ENCODE assay signal across 17 mouse cellular contexts in the genomic region with DNA sequence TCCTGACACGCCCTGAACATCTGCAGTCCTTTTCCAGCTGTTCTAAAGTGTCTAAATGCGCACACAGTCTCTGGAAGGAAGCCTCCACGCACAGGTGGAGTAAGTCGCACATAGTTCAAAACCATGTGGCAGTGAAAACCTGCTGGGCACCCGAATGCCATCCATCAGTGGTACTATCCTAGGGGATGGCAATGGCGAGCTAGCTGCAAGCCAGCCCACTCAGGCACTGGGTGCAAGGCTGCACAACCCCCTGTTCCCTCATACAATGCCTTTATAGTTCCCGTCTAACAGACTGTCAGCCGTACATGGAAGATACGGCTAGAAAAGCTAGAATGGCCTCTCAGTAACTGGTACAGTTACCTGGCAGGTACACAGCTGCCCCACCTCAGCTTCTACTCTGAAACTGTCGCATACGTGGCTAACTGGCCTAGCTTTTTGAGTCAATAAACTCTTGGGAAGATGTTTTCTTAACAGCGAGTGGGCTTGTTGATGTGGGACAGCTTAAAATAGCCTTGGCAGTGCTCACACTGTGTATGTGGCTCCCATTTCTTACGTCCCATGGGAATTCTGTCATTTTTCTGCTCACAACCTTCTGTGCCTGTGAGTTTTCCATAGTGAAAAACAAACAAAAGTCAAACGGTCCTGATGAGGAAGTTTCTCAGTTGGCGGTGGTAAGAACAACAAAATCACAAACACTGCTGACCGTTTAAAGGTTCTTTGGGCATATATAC.
A peak's percentile ranks its signal among the peaks of the same experiment; 100 is the strongest.
DNase-seq lines count a peak whose midpoint lies in the region; ATAC-seq lines count a peak whose summit lies in the region.
"Had no signal": no experiment of that assay in that cellular context is flagged by ENCODE, and none has a peak within 500 bp of the region (broad histone marks: within the 10 kb centered on the region; RNA-seq: fewer than 3 reads in every experiment).

No protein-coding gene starts in this region.

- ATAC-seq in heart, embryonic 15.5 days (replicated peaks; ENCODE audit: insufficient number of reproducible peaks, insufficient read depth, low FRiP score, low read depth) = no peak
- ATAC-seq: liver, embryonic 12.5 days had no signal

- H3K4me1 ChIP-seq in heart, embryonic 15.5 days (replicated peaks) = peaks cover 42% of the 10 kb centered on the region
- H3K4me1 ChIP-seq: liver, embryonic 12.5 days had no signal

- no peak overlapping the region for H3K9ac ChIP-seq in heart, embryonic 15.5 days
- H3K9ac ChIP-seq: forebrain, embryonic 12.5 days; liver, embryonic 12.5 days had no signal

- H3K9me3 ChIP-seq in heart, embryonic 15.5 days (replicated peaks) = no peaks in the 10 kb centered on the region
- H3K9me3 ChIP-seq: forebrain, embryonic 12.5 days; hindbrain, embryonic 10.5 days; liver, embryonic 12.5 days; midbrain, embryonic 10.5 days had no signal

- DNase-seq in heart, adult 8-10 months (ENCODE audit: low spot score) = peak; percentile 30
- DNase-seq in heart, postnatal 4 days = no peak
- peak; percentile 34 for DNase-seq in lung, postnatal 10 days
- DNase-seq in lung, adult 18-20 months = no peak
- no peak for DNase-seq in adrenal gland, postnatal 25 days
- no peak for DNase-seq in testis, postnatal 14 days (ENCODE audit: low spot score)
- DNase-seq: cerebellum, adult 9-10 months; gastrocnemius, postnatal 25 days; kidney, adult 8-10 months; layer of hippocampus, adult 9-11 months; retina, postnatal 1 day had no signal

- WGBS in heart, embryonic 15.5 days = 76% methylated on average over 16 of the region's 16 CpGs

- H3K4me2 ChIP-seq in heart, embryonic 15.5 days = no peak overlapping the region
- H3K4me2 ChIP-seq: forebrain, embryonic 12.5 days; liver, embryonic 12.5 days had no signal

- no peak overlapping the region for H3K4me3 ChIP-seq in heart, embryonic 15.5 days
- H3K4me3 ChIP-seq: forebrain, embryonic 12.5 days; hindbrain, embryonic 10.5 days; liver, embryonic 12.5 days; midbrain, embryonic 10.5 days had no signal

- no peaks in the 10 kb centered on the region for H3K27me3 ChIP-seq in heart, embryonic 15.5 days
- H3K27me3 ChIP-seq: forebrain, embryonic 12.5 days; liver, embryonic 12.5 days had no signal

- peak overlapping the region; percentile 25 for H3K27ac ChIP-seq in heart, embryonic 15.5 days
- H3K27ac ChIP-seq: forebrain, embryonic 12.5 days; hindbrain, embryonic 10.5 days; liver, embryonic 12.5 days; macrophage; midbrain, embryonic 10.5 days had no signal

- 0 out of 2 replicates have a peak, but pooled peaks cover 1% of the 10 kb centered on the region for H3K36me3 ChIP-seq in heart, embryonic 15.5 days

Comparison
In these comparisons a context has a peak if more than half of its experiments do, and no peak if none do; other contexts are left out.
1. DNase-seq: peak in heart, adult 8-10 months (single experiment) and lung, postnatal 10 days (single experiment); none in heart, postnatal 4 days (single experiment), lung, adult 18-20 months (0 of 2), adrenal gland, postnatal 25 days (single experiment) and testis, postnatal 14 days (single experiment).